Mouse (Mus musculus) kidney, adult 2 months (tissue): Measurements from ENCODE around the gene Dscam. TPM values are rescaled to one million over a fixed set of nuclear protein-coding genes. Genes with fewer than 3 reads are reported as not detected.

Experiments
- DNase-seq: peaks from one replicate; pipeline ENCODE4 v3.0.0; 2021
- H3K27ac ChIP-seq: fragments of 200-500 bp; 2 replicates; pipeline ENCODE4 v1.5.1; 2012; ENCODE audit warnings: low read depth, low read length, control low read depth, inconsistent platforms; ENCODE audit not compliant: insufficient read depth
- H3K27me3 ChIP-seq: fragments of 200-500 bp; replicated peaks from 2 replicates; pipeline ENCODE4 v1.6.1; 2012; ENCODE audit warnings: mild to moderate bottlenecking, moderate library complexity, low read length, inconsistent platforms; ENCODE audit not compliant: control insufficient read depth, insufficient read depth
- H3K36me3 ChIP-seq: fragments of 200-500 bp; 2 replicates; pipeline ENCODE4 v1.6.1; 2012; ENCODE audit warnings: mild to moderate bottlenecking, moderate library complexity, low read length, inconsistent platforms; ENCODE audit not compliant: control insufficient read depth, insufficient read depth
- H3K4me1 ChIP-seq: fragments of 200-500 bp; 2 replicates; pipeline ENCODE4 v1.6.1; 2011; ENCODE audit warnings: low read length; ENCODE audit not compliant: control insufficient read depth, insufficient read depth
- H3K4me3 ChIP-seq: fragments of 200-500 bp; 2 replicates; pipeline ENCODE4 v1.5.1; 2011; ENCODE audit warnings: mild to moderate bottlenecking, low read depth, low read length, control low read depth; ENCODE audit not compliant: insufficient read depth
- CTCF ChIP-seq: fragments of 200-500 bp; conservative IDR thresholded peaks from 2 replicates; pipeline ENCODE4 v1.5.1; 2011; ENCODE audit warnings: low read depth, mild to moderate bottlenecking, control low read depth, low read length, moderate library complexity, mixed read lengths; ENCODE audit not compliant: insufficient read depth, insufficient read length
- POLR2A ChIP-seq: fragments of 200-500 bp; IDR thresholded peaks from one replicate; pipeline ENCODE4 v1.6.1; 2011; ENCODE audit warnings: low read depth, low read length, control low read depth
- WGBS: fragments of 180-500 bp; shearing (Covaris S2); methylation state at CpG from one replicate; pipeline ENCODE4 v1.1.7; 2018; 5-methylcytosine and 5-hydroxymethylcytosine counted together
- polyA plus RNA-seq: library from polyadenylated mRNA; depleted of rRNA; stranded (reverse); fragments of >200 nt; gene quantifications from 2 replicates; pipeline ENCODE4 v1.2.3, GENCODE M21; 2012

Dscam gene
- polyA plus RNA-seq, 1 experiment: 0.06 TPM

DNA sequence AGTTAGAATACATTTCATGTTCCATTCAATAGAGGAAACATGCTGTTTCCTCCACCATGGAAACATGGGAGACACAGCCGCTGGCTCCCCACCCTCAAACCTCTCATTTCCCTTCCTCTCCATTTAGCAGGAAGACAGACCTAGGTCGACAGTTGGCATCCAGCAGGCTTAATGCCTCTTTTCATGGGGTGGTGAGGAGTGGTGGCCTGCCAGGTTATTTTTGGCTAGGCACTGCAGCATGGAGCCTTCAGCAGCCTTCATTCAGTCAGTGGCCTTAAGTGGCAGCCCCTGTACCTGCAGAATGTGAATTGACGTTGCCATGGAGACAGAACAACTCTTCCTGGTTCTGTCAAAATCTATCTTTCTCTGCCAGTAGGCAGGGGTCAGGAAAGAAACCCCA lies 243.6 kb downstream of the Dscam start:
- DNase-seq: no peak
- no peaks in the 10 kb centered on the region for H3K27me3 ChIP-seq
- H3K4me3 ChIP-seq: no peak overlapping the region
- no peaks in the 10 kb centered on the region for H3K4me1 ChIP-seq
- no peaks in the 10 kb centered on the region for H3K36me3 ChIP-seq
- TF ChIP-seq POLR2A: no peak
- no peak for TF ChIP-seq CTCF
- 50% methylated on average over 3 of the region's 3 CpGs for WGBS
- no peak overlapping the region for H3K27ac ChIP-seq

DNA sequence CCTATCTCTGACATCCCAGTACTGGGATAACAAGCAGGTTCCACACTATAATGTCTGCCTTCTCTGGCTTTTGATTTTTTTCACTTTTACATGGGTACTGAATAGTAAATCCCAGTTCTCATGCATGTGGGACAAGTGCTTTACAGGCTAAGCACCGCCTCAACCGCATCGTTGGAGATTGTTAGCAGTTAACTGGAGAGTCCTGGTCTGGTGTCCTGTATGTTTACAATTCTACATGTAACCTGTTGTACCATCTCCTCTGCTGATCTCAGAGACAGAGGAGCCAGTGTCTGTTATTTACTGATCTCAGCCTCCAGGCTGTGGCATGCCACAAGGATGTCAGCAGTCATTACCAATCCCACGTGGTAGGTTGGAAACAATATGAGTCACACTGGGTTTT lies 246.6 kb downstream of the Dscam start:
- Histone ChIP-seq H3K4me3 (no peak overlapping the region), H3K27me3 (no peaks in the 10 kb centered on the region), H3K36me3 (no peaks in the 10 kb centered on the region), H3K27ac (no peak overlapping the region), H3K4me1 (no peaks in the 10 kb centered on the region)
- DNase-seq: no peak
- TF ChIP-seq CTCF: no peak
- WGBS: 91% methylated on average over 4 of the region's 4 CpGs

DNA sequence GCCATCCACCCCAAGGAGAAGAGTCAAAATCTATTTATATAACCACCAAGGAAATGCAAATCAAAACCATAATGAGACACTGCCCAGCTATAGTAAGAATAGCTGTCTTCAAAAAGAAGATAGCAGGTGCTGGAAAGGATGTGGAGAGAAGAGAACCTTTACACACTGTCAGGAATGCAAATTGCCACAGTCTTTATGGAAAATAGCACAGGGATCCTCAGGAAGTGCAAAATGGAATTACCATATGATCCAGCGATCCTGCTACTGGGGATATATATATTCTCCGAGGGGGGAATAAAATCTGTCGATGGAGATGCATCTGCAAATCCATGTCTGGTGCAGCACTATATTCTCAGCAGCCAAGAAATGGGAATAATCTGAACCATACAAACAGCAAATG lies 256.1 kb downstream of the Dscam start:
- TF ChIP-seq POLR2A: no peak
- WGBS: 93% methylated on average over 3 of the region's 3 CpGs

DNA sequence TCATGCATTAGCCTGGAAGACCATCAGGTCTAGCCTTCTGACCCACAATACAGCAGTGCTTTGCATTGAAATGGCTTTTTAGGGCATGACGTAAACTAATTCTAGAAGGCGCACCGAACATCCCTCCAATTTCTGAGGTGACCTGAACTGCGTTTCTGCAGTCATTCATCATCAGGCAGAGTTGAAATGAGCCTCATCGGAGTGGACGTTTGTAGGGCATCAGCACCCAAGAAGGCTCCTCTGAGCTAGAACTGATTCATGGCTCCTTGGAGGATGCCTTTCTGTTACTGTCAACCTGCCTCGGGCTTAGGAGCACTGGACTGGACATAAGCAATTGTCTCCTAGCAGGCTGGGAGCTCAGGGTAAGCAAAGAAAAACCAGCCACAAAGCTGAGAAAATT lies 257.7 kb downstream of the Dscam start:
- Histone ChIP-seq H3K27me3 (no peaks in the 10 kb centered on the region), H3K27ac (no peak overlapping the region), H3K36me3 (no peaks in the 10 kb centered on the region), H3K4me1 (no peaks in the 10 kb centered on the region), H3K4me3 (no peak overlapping the region)
- TF ChIP-seq POLR2A: no peak
- TF ChIP-seq CTCF: no peak
- no peak for DNase-seq
- WGBS: 67% methylated on average over 7 of the region's 7 CpGs

More for the DNA sequence above, 256.1 kb downstream of the Dscam start:
- Histone ChIP-seq H3K27me3 (no peaks in the 10 kb centered on the region), H3K27ac (no peak overlapping the region), H3K36me3 (no peaks in the 10 kb centered on the region), H3K4me3 (no peak overlapping the region), H3K4me1 (no peaks in the 10 kb centered on the region)
- DNase-seq: no peak

DNA sequence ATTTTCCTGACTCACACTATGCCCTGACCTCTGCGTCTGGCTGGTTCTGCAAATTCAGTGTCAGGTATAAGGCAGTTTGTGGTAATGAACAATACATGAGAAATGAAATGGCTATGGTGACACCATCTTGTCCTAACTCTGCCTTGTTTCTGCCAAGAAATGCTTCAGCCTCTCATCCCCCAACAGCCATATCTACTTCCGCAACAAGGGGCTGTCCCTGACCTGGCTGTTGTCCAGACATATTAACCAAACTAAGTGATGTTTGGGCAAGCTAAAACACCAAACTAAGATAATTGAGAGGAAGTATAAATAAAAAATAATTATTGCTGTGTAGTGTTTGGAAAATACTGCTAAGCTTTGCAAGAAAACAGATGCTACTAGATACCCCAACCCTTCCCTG lies 258.4 kb downstream of the Dscam start:
- H3K4me1 ChIP-seq: no peaks in the 10 kb centered on the region
- H3K36me3 ChIP-seq: no peaks in the 10 kb centered on the region
- TF ChIP-seq POLR2A (no peak), CTCF (no peak)
- no peak overlapping the region for H3K4me3 ChIP-seq
- 87% methylated on average over 2 of the region's 2 CpGs for WGBS
- no peak for DNase-seq
- no peaks in the 10 kb centered on the region for H3K27me3 ChIP-seq
- H3K27ac ChIP-seq: no peak overlapping the region

DNA sequence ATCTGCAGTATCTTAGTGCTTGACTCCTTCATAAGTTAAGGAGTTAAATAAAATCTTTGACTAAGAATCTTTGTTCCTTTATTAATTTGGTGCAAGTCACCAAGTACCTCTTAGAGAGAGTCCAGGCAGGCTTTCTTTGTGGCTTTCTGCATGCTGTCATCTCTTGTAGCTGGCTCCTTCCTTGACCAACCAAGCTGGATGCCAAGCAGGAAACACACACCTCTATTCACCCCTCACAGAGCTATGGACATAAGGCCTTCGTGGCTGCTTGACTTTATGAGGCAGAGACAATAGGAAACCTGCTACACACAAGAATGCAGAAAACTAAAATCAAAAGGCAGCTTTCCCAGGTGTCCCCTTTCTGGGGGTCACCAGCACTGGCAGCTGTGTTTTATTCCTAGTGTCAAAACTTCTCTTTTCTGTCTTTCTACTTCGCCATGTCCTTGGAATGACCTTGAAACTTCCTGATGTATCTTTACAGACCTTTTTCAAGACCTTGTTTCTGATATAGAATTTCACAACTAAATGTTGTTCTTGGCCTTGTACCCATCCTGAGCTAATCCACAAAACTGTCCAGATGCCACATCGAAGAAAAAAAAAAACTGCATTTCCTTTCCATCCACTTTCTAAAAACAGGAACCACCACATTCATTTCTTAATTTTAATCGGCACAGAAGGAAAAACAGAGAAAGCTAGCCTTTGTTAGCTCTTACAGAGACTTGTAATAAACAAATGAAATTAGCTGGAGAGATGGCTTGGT lies 260.0 kb downstream of the Dscam start:
- Histone ChIP-seq H3K4me3 (no peak overlapping the region), H3K27ac (no peak overlapping the region), H3K36me3 (no peaks in the 10 kb centered on the region), H3K27me3 (no peaks in the 10 kb centered on the region), H3K4me1 (no peaks in the 10 kb centered on the region)
- 33% methylated on average over 4 of the region's 4 CpGs for WGBS
- TF ChIP-seq POLR2A: no peak
- no peak for TF ChIP-seq CTCF
- no peak for DNase-seq

DNA sequence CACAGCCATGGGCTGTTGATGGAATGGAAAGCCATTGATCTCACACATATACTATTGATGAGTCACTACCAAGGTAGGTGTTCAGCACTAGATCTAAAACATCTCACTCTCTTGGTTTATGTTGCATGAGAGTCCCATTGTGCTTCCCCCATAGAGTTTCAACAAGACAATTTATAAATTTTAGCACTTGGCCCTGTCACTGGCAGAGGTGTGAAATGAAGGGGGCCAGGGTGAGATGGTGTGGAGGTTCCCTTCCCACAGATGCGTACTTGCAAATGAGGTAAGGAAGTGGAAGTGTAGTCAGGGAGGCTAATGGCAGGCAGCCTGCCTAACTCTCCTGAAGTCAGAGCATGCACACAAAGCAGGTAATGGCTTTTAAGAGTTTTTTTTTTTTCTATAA lies 262.7 kb downstream of the Dscam start:
- Histone ChIP-seq H3K36me3 (no peaks in the 10 kb centered on the region), H3K4me3 (no peak overlapping the region), H3K4me1 (no peaks in the 10 kb centered on the region), H3K27me3 (no peaks in the 10 kb centered on the region), H3K27ac (no peak overlapping the region)
- DNase-seq: no peak
- TF ChIP-seq CTCF: no peak
- TF ChIP-seq POLR2A: no peak
- 85% methylated on average over 1 of the region's 1 CpGs for WGBS
